Mouse (Mus musculus): ENCODE results near the gene Shroom4.

GRCm38 (mm10) chrX:6475177-6475576 lies 75.5 kb downstream of the Shroom4 start:
- no peak for TF ChIP-seq POLR2A (IDR thresholded peaks at IDR 0.05; ENCODE audit: low read depth, low read length)
- no peak for TF ChIP-seq CTCF (IDR thresholded peaks at IDR 0.05; ENCODE audit: extremely low read depth, insufficient read depth, insufficient read length, insufficient replicate concordance)

All from spleen, adult 2 months (tissue).